Mouse (Mus musculus) induced T-regulatory cell, adult 2 months (primary cell): Measurements from ENCODE around the gene Nr1d1.
A peak's percentile ranks its signal among the peaks of the same experiment; 100 is the strongest.
"Not testable (repeated sequence)": the region's sequence is repeated elsewhere in the genome, so short reads cannot be mapped to it uniquely, and the experiment has no call there.

ENCODE experiments used
- DNase-seq: peaks from one replicate; pipeline ENCODE4 v3.0.0-alpha.2; 2012; ENCODE audit warnings: low read depth

Gene Nr1d1

DNA sequence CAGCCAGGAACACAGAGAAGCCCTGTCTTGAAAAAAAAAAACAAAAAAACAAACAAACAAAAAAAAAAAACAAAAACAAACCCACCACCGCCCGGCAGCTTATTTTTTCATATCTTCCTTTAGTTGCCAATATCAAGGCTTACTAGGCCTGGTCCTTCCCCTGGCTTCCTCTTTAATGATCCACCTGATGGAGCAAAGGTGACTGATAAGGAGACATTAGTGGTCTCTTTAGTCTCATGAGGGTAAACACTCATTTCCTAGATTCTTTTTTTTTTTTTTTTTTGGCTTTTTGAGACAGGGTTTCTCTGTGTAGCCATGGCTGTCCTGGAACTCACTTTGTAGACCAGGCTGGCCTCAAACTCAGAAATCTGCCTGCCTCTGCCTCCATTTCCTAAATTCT is 37.9 kb downstream of the Nr1d1 start:
- not testable (repeated sequence) for DNase-seq

DNA sequence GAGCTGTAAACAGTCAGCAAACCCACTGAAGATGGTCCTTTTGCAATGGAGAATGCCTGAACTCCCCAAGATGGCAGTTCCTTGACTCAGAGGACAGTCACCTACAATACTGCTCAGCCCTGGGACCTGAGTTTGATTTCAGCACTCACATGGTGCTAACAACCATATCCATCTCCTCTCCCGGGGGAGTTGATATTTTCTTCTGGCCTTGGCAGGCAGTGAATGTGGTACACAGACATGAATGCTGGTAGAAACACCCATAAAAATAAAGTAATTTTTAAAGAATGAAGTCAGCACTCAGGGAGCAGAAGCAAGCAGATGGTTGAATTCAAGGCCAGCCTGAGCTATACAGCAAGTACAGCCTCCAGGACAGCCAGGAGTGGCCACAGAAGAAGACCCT is 39.0 kb downstream of the Nr1d1 start:
- no peak for DNase-seq

- no peak for DNase-seq
Measured at GRCm38 (mm10) chr11:98735111-98735510, 40.0 kb downstream of the Nr1d1 start.

DNA sequence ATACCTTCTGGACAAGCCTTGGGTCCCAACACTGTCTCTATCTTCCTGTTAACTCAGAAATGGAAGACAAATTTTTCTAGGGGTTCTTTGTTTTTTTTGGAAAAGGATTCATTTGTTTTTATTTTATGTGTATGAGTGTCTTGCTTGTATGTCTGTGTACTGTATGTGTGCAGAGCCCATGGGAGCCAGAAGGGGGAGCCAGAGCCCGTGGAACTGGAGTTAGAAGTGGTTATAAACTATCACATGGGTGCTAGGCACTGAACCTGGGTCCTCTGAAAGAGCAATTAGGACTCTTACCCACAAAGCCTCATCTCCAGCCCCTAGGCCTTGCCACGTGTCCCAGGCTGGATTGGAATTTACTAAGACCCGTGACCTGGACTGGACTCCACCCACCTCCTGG is 41.1 kb downstream of the Nr1d1 start:
- peak; percentile 50 for DNase-seq

DNA sequence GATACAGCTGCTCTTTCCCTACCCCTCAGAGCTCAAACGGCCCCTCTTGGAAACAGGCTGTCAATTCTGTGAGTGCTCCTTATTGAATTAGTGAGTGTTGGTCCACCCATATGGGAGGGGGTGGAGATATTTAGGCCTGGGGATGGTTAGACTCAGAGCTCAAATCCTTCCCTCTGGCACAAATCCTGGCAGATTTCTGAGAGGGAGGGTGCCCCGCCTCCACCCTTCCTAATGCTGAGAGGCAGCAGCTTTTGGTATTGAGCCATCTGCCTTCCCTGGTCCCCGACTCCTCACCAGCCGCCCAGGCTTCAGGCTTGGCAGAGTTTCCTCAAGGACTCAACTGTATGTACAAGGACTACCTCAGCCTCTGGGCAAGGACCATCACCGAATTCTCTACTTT is 44.0 kb downstream of the Nr1d1 start:
- no peak for DNase-seq

- no peak for DNase-seq
Measured at GRCm38 (mm10) chr11:98730727-98731126, 44.4 kb downstream of the Nr1d1 start.

- peak; percentile 94 for DNase-seq
Measured at GRCm38 (mm10) chr11:98729119-98729588, 46.0 kb downstream of the Nr1d1 start, which contains the start of gene Med24. Med24 (minus strand) TSS chr11:98729435.

DNA sequence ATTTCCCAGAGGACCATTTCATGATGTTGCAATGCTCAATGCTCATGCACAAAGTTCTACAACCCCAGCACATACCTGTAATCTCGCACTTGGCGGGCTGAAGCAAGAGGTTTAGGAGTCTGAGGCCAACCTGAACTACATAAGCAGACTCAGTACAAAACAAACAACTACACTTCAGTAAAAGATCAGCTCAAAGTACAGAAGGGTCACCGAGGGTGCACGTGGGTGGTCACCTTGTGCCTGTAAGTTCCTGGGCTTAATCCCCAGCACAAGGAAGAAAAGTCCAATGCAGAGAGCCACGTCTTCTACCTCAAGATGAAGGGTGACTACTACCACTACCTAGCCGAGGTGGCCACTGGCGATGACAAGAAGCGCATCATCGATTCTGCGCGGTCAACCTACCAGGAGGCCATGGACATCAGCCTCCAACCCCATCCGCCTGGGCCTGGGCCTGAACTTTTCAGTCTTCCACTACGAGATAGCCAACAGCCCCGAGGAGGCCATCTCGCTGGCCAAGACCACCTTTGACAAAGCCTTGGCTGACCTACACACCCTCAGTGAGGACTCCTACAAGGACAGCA is 49.1 kb downstream of the Nr1d1 start:
- DNase-seq, result no peak

- DNase-seq, result no peak
Measured at GRCm38 (mm10) chr11:98723098-98723497, 52.0 kb downstream of the Nr1d1 start.

- no peak for DNase-seq
Measured at GRCm38 (mm10) chr11:98721458-98722226, 53.5 kb downstream of the Nr1d1 start.

- no peak for DNase-seq
Measured at GRCm38 (mm10) chr11:98720756-98721155, 54.4 kb downstream of the Nr1d1 start.
